Mouse (Mus musculus): ENCODE data around the gene Grik4.
"Not testable (repeated sequence)": the region's sequence is repeated elsewhere in the genome, so short reads cannot be mapped to it uniquely, and the experiment has no call there.

Gene Grik4

GRCm38 (mm10) chr9:42797276-42797675 is 147.0 kb downstream of the Grik4 start:
- DNase-seq (ENCODE audit: low read depth), result no peak

GRCm38 (mm10) chr9:42795881-42796280 is 148.4 kb downstream of the Grik4 start:
- no peak for DNase-seq (ENCODE audit: low read depth)

- DNase-seq (ENCODE audit: low read depth), result no peak
Observed at GRCm38 (mm10) chr9:42794006-42794405, 150.3 kb downstream of the Grik4 start.

GRCm38 (mm10) chr9:42793581-42793980 is 150.7 kb downstream of the Grik4 start:
- DNase-seq (ENCODE audit: low read depth), result no peak

GRCm38 (mm10) chr9:42792381-42792780 is 151.9 kb downstream of the Grik4 start:
- no peak for DNase-seq (ENCODE audit: low read depth)

- no peak for DNase-seq (ENCODE audit: low read depth)
Observed at GRCm38 (mm10) chr9:42791779-42792178, 152.5 kb downstream of the Grik4 start.

- no peak for DNase-seq (ENCODE audit: low read depth)
Observed at GRCm38 (mm10) chr9:42791346-42791745, 152.9 kb downstream of the Grik4 start.

GRCm38 (mm10) chr9:42788471-42788870 is 155.8 kb downstream of the Grik4 start:
- DNase-seq (ENCODE audit: low read depth), result peak; percentile 46

- no peak for DNase-seq (ENCODE audit: low read depth)
Observed at GRCm38 (mm10) chr9:42786882-42787281, 157.4 kb downstream of the Grik4 start.

GRCm38 (mm10) chr9:42786286-42786685 is 158.0 kb downstream of the Grik4 start:
- no peak for DNase-seq (ENCODE audit: low read depth)

- no peak for DNase-seq (ENCODE audit: low read depth)
Observed at GRCm38 (mm10) chr9:42785173-42785830, 159.0 kb downstream of the Grik4 start.

GRCm38 (mm10) chr9:42783248-42783903 is 160.9 kb downstream of the Grik4 start:
- DNase-seq (ENCODE audit: low read depth), result no peak

GRCm38 (mm10) chr9:42778471-42779263 is 165.6 kb downstream of the Grik4 start:
- DNase-seq (ENCODE audit: low read depth), result not testable (repeated sequence)

- DNase-seq (ENCODE audit: low read depth), result no peak
Observed at GRCm38 (mm10) chr9:42777913-42778312, 166.4 kb downstream of the Grik4 start.

- DNase-seq (ENCODE audit: low read depth), result no peak
Observed at GRCm38 (mm10) chr9:42776804-42777203, 167.5 kb downstream of the Grik4 start.

GRCm38 (mm10) chr9:42764823-42765560 is 179.3 kb downstream of the Grik4 start:
- DNase-seq (ENCODE audit: low read depth), result no peak

GRCm38 (mm10) chr9:42758682-42759205 is 185.5 kb downstream of the Grik4 start:
- DNase-seq (ENCODE audit: low read depth), result peak; percentile 2

GRCm38 (mm10) chr9:42757012-42757640 is 187.2 kb downstream of the Grik4 start:
- DNase-seq (ENCODE audit: low read depth), result no peak

- DNase-seq (ENCODE audit: low read depth), result no peak
Observed at GRCm38 (mm10) chr9:42754699-42755098, 189.6 kb downstream of the Grik4 start.

GRCm38 (mm10) chr9:42751160-42751559 is 193.1 kb downstream of the Grik4 start:
- no peak for DNase-seq (ENCODE audit: low read depth)

- DNase-seq (ENCODE audit: low read depth), result no peak
Observed at GRCm38 (mm10) chr9:42750176-42750575, 194.1 kb downstream of the Grik4 start.
